Mouse (Mus musculus) myocyte (in vitro differentiated cells): ENCODE results near the gene Rd3l.

Experiments used
- E2F4 ChIP-seq: IDR thresholded peaks from one replicate; pipeline ENCODE4 v1.6.1; 2011; ENCODE audit warnings: mild to moderate bottlenecking, control low read depth, moderate library complexity; ENCODE audit not compliant: insufficient read depth
- MAX ChIP-seq: IDR thresholded peaks from one replicate; pipeline ENCODE4 v1.6.1; 2011; ENCODE audit warnings: low read depth, mild to moderate bottlenecking, control low read depth
- MYOD1 ChIP-seq, 3 experiments: IDR thresholded peaks; one replicate each; pipeline ENCODE4 v1.6.1; 2011; ENCODE audit warnings: control low read depth in 2 of 3, low read depth in 2 of 3, mild to moderate bottlenecking in 2 of 3, moderate library complexity in 1 of 3; ENCODE audit not compliant: insufficient read length in 2 of 3, control insufficient read depth in 1 of 3
- MYOG ChIP-seq, 3 experiments: IDR thresholded peaks; one replicate each; pipeline ENCODE4 v1.6.1; 2011; ENCODE audit warnings: control low read depth in 2 of 3, low read depth in 2 of 3, mild to moderate bottlenecking in 2 of 3; ENCODE audit not compliant: insufficient read length in 2 of 3, control insufficient read depth in 1 of 3, insufficient read depth in 1 of 3
- POLR2A ChIP-seq: IDR thresholded peaks from one replicate; pipeline ENCODE4 v1.6.1; 2011; ENCODE audit warnings: low read depth, mild to moderate bottlenecking, control low read depth, moderate library complexity; ENCODE audit not compliant: insufficient read length
- POLR2AphosphoS2 ChIP-seq: IDR thresholded peaks from one replicate; pipeline ENCODE4 v1.6.1; 2011; ENCODE audit warnings: low read depth, control low read depth; ENCODE audit not compliant: insufficient read length
- REST ChIP-seq: IDR thresholded peaks from one replicate; pipeline ENCODE4 v1.6.1; 2011; ENCODE audit warnings: mild to moderate bottlenecking, control low read depth, moderate library complexity; ENCODE audit not compliant: insufficient read depth, insufficient read length
- SRF ChIP-seq: IDR thresholded peaks from one replicate; pipeline ENCODE4 v1.6.1; 2011; ENCODE audit warnings: low read depth; ENCODE audit not compliant: control insufficient read depth, insufficient read length
- TCF12 ChIP-seq: IDR thresholded peaks from one replicate; pipeline ENCODE4 v1.6.1; 2011; ENCODE audit warnings: mild to moderate bottlenecking, control low read depth; ENCODE audit not compliant: poor library complexity, insufficient read depth, severe bottlenecking
- TCF3 ChIP-seq: IDR thresholded peaks from one replicate; pipeline ENCODE4 v1.6.1; 2011; ENCODE audit warnings: low read depth, control low read depth; ENCODE audit not compliant: insufficient read length
- USF1 ChIP-seq: IDR thresholded peaks from one replicate; pipeline ENCODE4 v1.6.1; 2011; ENCODE audit warnings: low read depth, mild to moderate bottlenecking, control low read depth, moderate library complexity

- TF ChIP-seq POLR2A (no peak), MAX (no peak), E2F4 (no peak), TCF12 (no peak), MYOD1 (IDR thresholded peaks at IDR 0.05; ENCODE audit: control insufficient read depth in 1 of 3, insufficient read length in 2 of 3, low read depth in 2 of 3) (no peak), POLR2AphosphoS2 (no peak), REST (no peak), USF1 (no peak), MYOG (IDR thresholded peaks at IDR 0.05; ENCODE audit: control insufficient read depth in 1 of 3, insufficient read depth in 1 of 3, insufficient read length in 2 of 3, low read depth in 2 of 3) (no peak), TCF3 (no peak), SRF (no peak)
Observed at GRCm38 (mm10) chr12:111977138-111977537, 4.0 kb downstream of the Rd3l start.
